Mouse (Mus musculus) lung, postnatal 0 days (tissue): ENCODE measurements around the gene Gm3383. TPM values are rescaled to one million over a fixed set of nuclear protein-coding genes. Genes with fewer than 3 reads are reported as not detected.
A peak's percentile ranks its signal among the peaks of the same experiment; 100 is the strongest.
"Not testable (repeated sequence)": the region's sequence is repeated elsewhere in the genome, so short reads cannot be mapped to it uniquely, and the experiment has no call there.

Experiments used
- ATAC-seq: fragments of 200-750 bp; cut with Nextera tagmentation; 2 replicates; pipeline ENCODE4 v1.8.0; 2017; ENCODE audit warnings: moderate library complexity
- DNase-seq: peaks from one replicate; pipeline ENCODE4 v3.0.0-alpha.2; 2016; ENCODE audit warnings: low spot score
- H3K27ac ChIP-seq: fragments of 300-500 bp; sonication (generic); 2 replicates; pipeline ENCODE4 v1.5.1; 2014; ENCODE audit warnings: antibody characterized with exemption, mild to moderate bottlenecking, low read length, mixed read lengths
- H3K27me3 ChIP-seq: fragments of 300-500 bp; sonication (generic); replicated peaks from 2 replicates; pipeline ENCODE4 v1.6.1; 2014; ENCODE audit warnings: low read length, mixed read lengths; ENCODE audit not compliant: insufficient read depth
- H3K36me3 ChIP-seq: fragments of 300-500 bp; sonication (generic); 2 replicates; pipeline ENCODE4 v1.6.1; 2014; ENCODE audit warnings: low read length, mixed read lengths; ENCODE audit not compliant: insufficient read depth
- H3K4me1 ChIP-seq: fragments of 300-500 bp; sonication (generic); 2 replicates; pipeline ENCODE4 v1.6.1; 2014; ENCODE audit warnings: antibody characterized with exemption, low read depth, low read length, mixed read lengths; ENCODE audit not compliant: insufficient read depth
- H3K4me2 ChIP-seq: fragments of 300-500 bp; sonication (generic); replicated peaks from 2 replicates; pipeline ENCODE4 v1.6.1; 2014; ENCODE audit warnings: low read depth, mild to moderate bottlenecking, low read length, moderate library complexity, mixed read lengths
- H3K4me3 ChIP-seq: fragments of 300-500 bp; sonication (generic); 2 replicates; pipeline ENCODE4 v1.5.1; 2014; ENCODE audit warnings: low read depth, low read length
- H3K9ac ChIP-seq: fragments of 300-500 bp; sonication (generic); replicated peaks from 2 replicates; pipeline ENCODE4 v1.6.1; 2014; ENCODE audit warnings: low read depth, mild to moderate bottlenecking
- H3K9me3 ChIP-seq: fragments of 300-500 bp; sonication (generic); 2 replicates; pipeline ENCODE4 v1.6.1; 2016; ENCODE audit warnings: low read length, mixed read lengths
- WGBS: fragments of 180-500 bp; shearing (Covaris S2); extraction: QIAGEN DNeasy Blood & Tissue Kit; methylation state at CpG from one replicate; pipeline ENCODE4 v1.1.7; 2014; 5-methylcytosine and 5-hydroxymethylcytosine counted together
- polyA plus RNA-seq: library from polyadenylated mRNA; unstranded; fragments of >200 nt; fragmentation: Nextera tagmentation; extraction: Ambion mirVana; gene quantifications from 2 replicates; pipeline ENCODE4 v1.2.1, GENCODE M21; 2015

Gm3383 gene
- 0.14 and 0.44 TPM in 2 replicates for polyA plus RNA-seq

DNA sequence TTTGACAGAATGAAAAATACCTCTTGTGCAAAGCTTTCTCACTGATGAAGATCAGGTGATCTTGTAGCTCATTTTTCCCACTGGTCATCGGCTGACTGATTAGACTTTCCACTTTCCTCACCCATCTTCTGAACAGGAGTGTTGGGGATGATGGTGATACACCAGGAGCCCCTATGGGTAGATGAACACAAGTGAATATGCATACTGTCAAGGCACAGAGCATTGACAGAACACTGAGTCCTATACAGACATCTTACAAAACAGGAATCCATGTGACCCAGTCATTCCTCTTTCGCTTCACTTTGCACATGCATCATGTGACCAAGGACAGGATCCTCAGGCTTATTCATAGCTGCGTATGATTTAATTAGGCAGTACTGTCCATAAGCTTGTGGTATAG is at the start of gene Gm3383:
Gene Gm3383, minus strand, starts transcription at position 101 of the 400 bp plus-strand sequence.
- not testable (repeated sequence) for H3K9ac ChIP-seq, H3K36me3 ChIP-seq, H3K9me3 ChIP-seq, H3K4me1 ChIP-seq, DNase-seq, ATAC-seq, H3K4me3 ChIP-seq, H3K27ac ChIP-seq, H3K27me3 ChIP-seq, H3K4me2 ChIP-seq
- no CpG with 5 or more reads among the region's 3 CpGs for WGBS

DNA sequence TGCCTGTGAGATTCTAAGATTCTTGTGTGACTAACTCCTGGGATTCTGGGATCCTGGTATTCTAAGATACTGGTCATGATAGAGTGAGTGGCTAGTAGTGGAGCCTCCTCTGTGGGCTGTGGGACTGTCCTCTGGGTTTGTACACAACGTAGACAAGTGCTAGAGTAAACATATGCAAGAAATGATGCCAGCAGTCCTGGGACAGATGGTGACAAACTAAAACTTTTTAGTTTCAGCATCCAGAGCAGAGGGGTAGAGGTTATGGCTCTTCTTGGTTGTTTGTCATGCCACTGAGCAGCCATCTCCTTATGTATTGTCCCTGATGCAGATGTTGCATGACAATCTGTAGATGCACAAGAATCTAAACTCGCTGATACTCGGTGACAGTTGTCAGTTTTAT is 48.1 kb upstream of the Gm3383 start:
- H3K36me3 ChIP-seq, H3K4me1 ChIP-seq, H3K4me3 ChIP-seq, H3K27me3 ChIP-seq, DNase-seq, H3K9me3 ChIP-seq, ATAC-seq, H3K4me2 ChIP-seq, H3K27ac ChIP-seq, H3K9ac ChIP-seq: not testable (repeated sequence)
- WGBS = 72% methylated on average over 3 of the region's 3 CpGs

DNA sequence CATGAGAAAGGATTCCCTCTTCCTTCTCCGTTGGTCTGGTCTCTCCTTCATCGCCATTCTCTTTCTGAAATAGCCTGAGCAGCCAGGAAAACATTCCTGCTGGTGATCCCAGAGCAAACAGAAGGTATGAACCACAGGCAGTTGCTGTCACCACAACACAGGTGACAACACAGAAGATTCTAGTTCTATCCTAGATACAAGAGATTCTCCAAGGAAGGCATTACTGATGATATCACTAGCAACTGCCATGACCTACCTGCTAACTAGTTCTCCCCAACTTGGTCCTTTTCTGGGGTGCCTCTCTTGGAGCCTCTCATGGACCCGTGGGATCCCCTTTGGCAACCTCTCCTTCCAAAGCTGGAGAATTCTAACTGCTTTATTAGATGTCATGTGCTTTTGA is 22.4 kb upstream of the Gm3383 start, which contains the start of gene Gm3424:
Gene Gm3424, minus strand, starts transcription at position 101 of the 400 bp plus-strand sequence.
- no CpG with 5 or more reads among the region's 3 CpGs for WGBS
- not testable (repeated sequence) for H3K36me3 ChIP-seq, H3K4me2 ChIP-seq, H3K4me3 ChIP-seq, DNase-seq, H3K9ac ChIP-seq, ATAC-seq, H3K27me3 ChIP-seq, H3K27ac ChIP-seq, H3K4me1 ChIP-seq, H3K9me3 ChIP-seq

DNA sequence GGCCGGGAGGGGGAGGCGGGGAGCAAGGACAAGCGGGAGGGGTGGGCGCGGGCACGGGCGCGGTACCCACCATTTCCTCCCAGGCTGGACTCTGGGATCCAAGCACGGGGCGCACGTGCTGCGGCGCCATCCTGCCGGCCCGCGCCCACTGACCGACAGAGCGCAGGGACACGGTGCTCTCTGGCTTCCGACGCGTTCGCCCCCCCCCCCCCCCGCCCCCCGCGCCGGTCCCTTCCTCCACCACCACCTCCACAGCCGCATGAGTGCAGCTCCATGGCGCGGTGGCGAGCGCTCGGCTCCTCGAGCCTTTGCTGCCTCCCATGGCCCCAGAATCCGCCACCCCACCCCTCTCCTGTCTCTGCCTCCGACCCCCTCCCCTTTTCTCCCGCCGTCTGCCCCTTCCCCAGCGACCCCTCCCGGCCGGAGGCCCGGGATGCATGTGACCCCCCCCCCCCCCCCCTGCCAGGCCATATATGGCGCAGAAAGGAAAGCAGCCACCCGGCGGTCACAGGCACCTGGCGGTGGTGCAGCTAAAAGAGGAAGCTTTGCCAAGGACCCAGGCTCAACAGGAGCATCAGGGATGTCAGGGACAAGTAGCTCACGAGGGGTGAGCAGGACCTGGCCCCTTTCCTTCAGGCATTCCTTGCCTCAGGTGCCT is 5.0 kb upstream of the Gm3383 start:
- H3K27me3 ChIP-seq, H3K4me3 ChIP-seq, H3K36me3 ChIP-seq, H3K27ac ChIP-seq, DNase-seq, H3K4me2 ChIP-seq, H3K9ac ChIP-seq, H3K4me1 ChIP-seq, H3K9me3 ChIP-seq: not testable (repeated sequence)
- peak; percentile 62 for ATAC-seq
- no CpG with 5 or more reads among the region's 47 CpGs for WGBS

DNA sequence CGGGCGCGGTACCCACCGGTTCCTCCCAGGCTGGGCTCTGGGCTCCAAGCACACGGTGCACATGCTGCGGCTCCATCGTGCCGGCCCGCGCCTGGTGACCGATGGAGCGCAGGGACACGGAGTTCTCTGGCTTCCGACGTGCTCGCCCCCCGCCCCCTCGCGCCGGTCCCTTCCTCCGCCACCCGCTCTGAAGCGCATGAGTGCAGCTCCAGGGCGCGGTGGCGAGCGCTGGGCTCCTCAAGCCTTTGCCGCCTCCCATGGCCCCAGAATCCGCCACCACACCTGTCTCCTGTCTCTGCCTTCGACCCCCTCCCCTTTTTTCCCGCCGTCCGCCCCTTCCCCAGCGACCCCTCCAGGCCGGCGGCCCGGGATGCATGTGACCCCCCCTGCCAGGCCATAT is 66.3 kb downstream of the Gm3383 start, which contains the start of gene Gm3373:
Gene Gm3373, minus strand, starts transcription at position 101 of the 400 bp plus-strand sequence.
- not testable (repeated sequence) for DNase-seq, H3K4me1 ChIP-seq, H3K4me2 ChIP-seq, H3K36me3 ChIP-seq, H3K27me3 ChIP-seq, H3K4me3 ChIP-seq, H3K27ac ChIP-seq, H3K9me3 ChIP-seq, H3K9ac ChIP-seq
- WGBS = no CpG with 5 or more reads among the region's 37 CpGs
- peak; percentile 30; the same call in 1 of the 2 replicates for ATAC-seq

DNA sequence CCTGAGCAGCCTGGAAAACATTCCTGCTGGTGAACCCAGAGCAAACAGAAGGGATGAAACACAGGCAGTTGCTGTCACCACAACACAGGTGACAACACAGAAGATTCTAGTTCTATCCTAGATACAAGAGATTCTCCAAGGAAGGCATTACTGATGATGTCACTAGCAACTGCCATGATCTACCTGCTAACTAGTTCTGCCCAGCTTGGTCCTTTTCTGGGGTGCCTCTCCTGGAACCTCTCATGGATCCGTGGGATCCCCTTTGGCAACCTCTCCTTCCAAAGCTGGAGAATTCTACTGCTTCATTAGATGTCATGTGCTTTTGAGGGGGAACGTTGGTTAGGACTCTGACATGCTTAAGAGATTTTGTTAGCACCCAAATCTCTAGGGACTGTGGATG is 120.4 kb downstream of the Gm3383 start, which contains the start of gene Gm9603:
Gene Gm9603, minus strand, starts transcription at position 101 of the 400 bp plus-strand sequence.
- not testable (repeated sequence) for H3K4me3 ChIP-seq, H3K36me3 ChIP-seq, H3K9me3 ChIP-seq, H3K27ac ChIP-seq, DNase-seq, H3K27me3 ChIP-seq, H3K4me2 ChIP-seq, H3K9ac ChIP-seq, ATAC-seq, H3K4me1 ChIP-seq
- no CpG with 5 or more reads among the region's 2 CpGs for WGBS

DNA sequence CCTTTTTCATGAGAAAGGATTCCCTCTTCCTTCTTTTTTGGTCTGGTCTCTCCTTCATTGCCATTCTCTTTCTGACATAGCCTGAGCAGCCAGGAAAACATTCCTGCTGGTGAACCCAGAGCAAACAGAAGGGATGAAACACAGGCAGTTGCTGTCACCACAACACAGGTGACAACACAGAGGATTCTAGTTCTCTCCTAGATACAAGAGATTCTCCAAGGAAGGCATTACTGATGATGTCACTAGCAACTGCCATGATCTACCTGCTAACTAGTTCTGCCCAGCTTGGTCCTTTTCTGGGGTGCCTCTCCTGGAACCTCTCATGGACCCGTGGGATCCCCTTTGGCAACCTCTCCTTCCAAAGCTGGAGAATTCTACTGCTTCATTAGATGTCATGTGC is 174.9 kb downstream of the Gm3383 start, which contains the start of gene Gm8265:
Gene Gm8265, minus strand, starts transcription at position 101 of the 400 bp plus-strand sequence.
- H3K4me2 ChIP-seq, H3K27ac ChIP-seq, DNase-seq, H3K4me1 ChIP-seq, H3K36me3 ChIP-seq, H3K9ac ChIP-seq, H3K9me3 ChIP-seq, ATAC-seq, H3K4me3 ChIP-seq, H3K27me3 ChIP-seq: not testable (repeated sequence)
- WGBS = no CpG with 5 or more reads among the region's 1 CpGs

Other genes starting within 250 kb of the Gm3383 start
- gene Gm8265, start 175.0 kb downstream of the Gm3383 start, polyA plus RNA-seq = not detected in 2 replicates
- gene Gm9603, start 120.5 kb downstream of the Gm3383 start, polyA plus RNA-seq = not detected in 2 replicates
- gene Gm3373, start 66.4 kb downstream of the Gm3383 start, polyA plus RNA-seq = 0.16 TPM in 1 of 2 replicates, not detected in the other
- gene Gm3424, start 22.3 kb upstream of the Gm3383 start, polyA plus RNA-seq = not detected in 2 replicates
- 0.10 and 0.47 TPM in 2 replicates for gene Gm8237, start 72.4 kb upstream of the Gm3383 start, polyA plus RNA-seq
- 0.36 and 0.46 TPM in 2 replicates for gene Gm3248, start 153.8 kb upstream of the Gm3383 start, polyA plus RNA-seq
- not detected in 2 replicates for gene Gm3453, start 171.2 kb upstream of the Gm3383 start, polyA plus RNA-seq